Mouse (Mus musculus) CH12.LX (cell line): Measurements from ENCODE around the gene Slc34a1. TPM values are rescaled to one million over a fixed set of nuclear protein-coding genes. Genes with fewer than 3 reads are reported as not detected.

Source experiments
- DNase-seq: peaks from one replicate; pipeline ENCODE4 v3.0.0-alpha.2; 2013; ENCODE audit errors: extremely low read depth
- H3K27ac ChIP-seq: 2 replicates; pipeline ENCODE4 v1.5.1; 2012; ENCODE audit warnings: low read depth, mild to moderate bottlenecking, control low read depth, moderate library complexity; ENCODE audit not compliant: insufficient read depth
- H3K27me3 ChIP-seq: replicated peaks from 2 replicates; pipeline ENCODE3; 2012; ENCODE audit warnings: inconsistent platforms
- H3K36me3 ChIP-seq, 2 experiments: replicated peaks in 1 of 2; 2 replicates each; pipeline versions ENCODE3 to v1.6.1; 2012; ENCODE audit warnings: inconsistent platforms in 1 of 2, low read length in 1 of 2, mild to moderate bottlenecking in 1 of 2, mixed read lengths in 1 of 2, moderate library complexity in 1 of 2; ENCODE audit not compliant: control insufficient read depth in 1 of 2, insufficient read depth in 1 of 2
- H3K4me1 ChIP-seq, 2 experiments: 2 replicates each; pipeline ENCODE4 v1.6.1; 2012; ENCODE audit warnings: inconsistent platforms in 1 of 2, moderate library complexity in 1 of 2; ENCODE audit not compliant: insufficient read depth in 2 of 2, control insufficient read depth in 1 of 2
- H3K4me2 ChIP-seq: 2 replicates; pipeline ENCODE4 v1.6.1; 2012; ENCODE audit warnings: low read depth, mild to moderate bottlenecking, control low read depth; ENCODE audit not compliant: poor library complexity, insufficient read depth, severe bottlenecking
- H3K4me3 ChIP-seq, 3 experiments: fragments of 150-350 bp in 1 of 3; sonication (generic) in 1 of 3; replicated peaks in 1 of 3; 2 replicates each; pipeline versions ENCODE3 to v1.5.1; 2011 to 2012; ENCODE audit warnings: low read depth in 2 of 3, low read length in 2 of 3, mild to moderate bottlenecking in 2 of 3, moderate library complexity in 2 of 3, control low read depth in 1 of 3, improper control_type of control experiment in 1 of 3, inconsistent platforms in 1 of 3, mixed read lengths in 1 of 3; ENCODE audit not compliant: poor library complexity in 1 of 3
- H3K79me2 ChIP-seq: replicated peaks from 2 replicates; pipeline ENCODE4 v1.6.1; 2012; ENCODE audit warnings: mild to moderate bottlenecking, moderate library complexity; ENCODE audit not compliant: control insufficient read depth, poor library complexity, insufficient read depth, severe bottlenecking; ENCODE audit errors: extremely low read depth
- H3K9ac ChIP-seq: 2 replicates; pipeline ENCODE4 v1.6.1; 2012; ENCODE audit warnings: low read depth, mild to moderate bottlenecking, control low read depth, moderate library complexity; ENCODE audit not compliant: insufficient read depth
- H3K9me3 ChIP-seq: replicated peaks from 2 replicates; pipeline ENCODE3; 2012; ENCODE audit warnings: low read length, inconsistent platforms, mixed read lengths
- BHLHE40 ChIP-seq: IDR thresholded peaks from 2 replicates; pipeline ENCODE4 v1.6.1; 2011; ENCODE audit warnings: mild to moderate bottlenecking, low read depth, low read length, improper control_type of control experiment
- HCFC1 ChIP-seq: IDR thresholded peaks from 2 replicates; pipeline ENCODE4 v1.6.1; 2012; ENCODE audit warnings: low read depth, mild to moderate bottlenecking, inconsistent platforms, low read length, improper control_type of control experiment
- IRF4 ChIP-seq: IDR thresholded peaks from 2 replicates; pipeline ENCODE4 v1.6.1; 2014; ENCODE audit warnings: low read depth, mild to moderate bottlenecking, inconsistent platforms, low read length, improper control_type of control experiment
- KAT2A ChIP-seq: IDR thresholded peaks from 2 replicates; pipeline ENCODE4 v1.6.1; 2012; ENCODE audit warnings: low read length, improper control_type of control experiment, inconsistent platforms; ENCODE audit not compliant: insufficient replicate concordance
- MAX ChIP-seq: IDR thresholded peaks from 2 replicates; pipeline ENCODE4 v1.6.1; 2011; ENCODE audit warnings: low read length, improper control_type of control experiment
- MEF2A ChIP-seq: IDR thresholded peaks from 2 replicates; pipeline ENCODE4 v1.6.1; 2014; ENCODE audit warnings: low read depth, mild to moderate bottlenecking, inconsistent platforms, low read length, improper control_type of control experiment, borderline replicate concordance
- MXI1 ChIP-seq: IDR thresholded peaks from 2 replicates; pipeline ENCODE4 v1.6.1; 2011; ENCODE audit warnings: mild to moderate bottlenecking, low read depth, low read length, improper control_type of control experiment
- MYC ChIP-seq: IDR thresholded peaks from 2 replicates; pipeline ENCODE4 v1.6.1; 2011; ENCODE audit warnings: low read depth, mild to moderate bottlenecking, improper control_type of control experiment, low read length
- PAX5 ChIP-seq: IDR thresholded peaks from 2 replicates; pipeline ENCODE4 v1.6.1; 2012; ENCODE audit warnings: low read length, inconsistent platforms, mixed read lengths
- POLR2A ChIP-seq: IDR thresholded peaks from 2 replicates; pipeline ENCODE4 v1.6.1; 2011; ENCODE audit warnings: low read depth, mild to moderate bottlenecking, improper control_type of control experiment, low read length
- POLR2AphosphoS2 ChIP-seq: IDR thresholded peaks from 2 replicates; pipeline ENCODE4 v1.6.1; 2011; ENCODE audit warnings: low read depth, low read length, improper control_type of control experiment
- RAD21 ChIP-seq: IDR thresholded peaks from 2 replicates; pipeline ENCODE4 v1.6.1; 2011; ENCODE audit warnings: low read depth, mild to moderate bottlenecking, low read length, improper control_type of control experiment, moderate library complexity
- RCOR1 ChIP-seq: conservative IDR thresholded peaks from 2 replicates; pipeline ENCODE4 v1.6.1; 2012; ENCODE audit warnings: low read depth, mild to moderate bottlenecking, inconsistent platforms, low read length, improper control_type of control experiment
- TCF12 ChIP-seq: IDR thresholded peaks from 2 replicates; pipeline ENCODE4 v1.6.1; 2014; ENCODE audit warnings: low read depth, mild to moderate bottlenecking, inconsistent platforms, low read length, improper control_type of control experiment
- UBTF ChIP-seq: IDR thresholded peaks from 2 replicates; pipeline ENCODE4 v1.6.1; 2012; ENCODE audit warnings: low read depth, mild to moderate bottlenecking, inconsistent platforms, low read length, improper control_type of control experiment, moderate library complexity
- USF1 ChIP-seq: IDR thresholded peaks from 2 replicates; pipeline ENCODE4 v1.6.1; 2014; ENCODE audit warnings: low read depth, mild to moderate bottlenecking, inconsistent platforms, low read length, improper control_type of control experiment
- ZNF384 ChIP-seq: IDR thresholded peaks from 2 replicates; pipeline ENCODE4 v1.6.1; 2012; ENCODE audit warnings: low read depth, low read length, improper control_type of control experiment, inconsistent platforms
- dilution Hi-C: fragments of 300-500 bp; cut with MboI; formaldehyde crosslinking; loops from 2 replicates; pipeline ENCODE4 v1.14.3; 2020; ENCODE audit warnings: low sequenced_read_pairs; ENCODE audit not compliant: extremely low pct_unique_long_range_greater_than_20kb, extremely low pct_ligation_motif_present
- in situ Hi-C: fragments of 300-500 bp; cut with MboI; formaldehyde crosslinking; loops from 3 replicates; pipeline ENCODE4 v1.14.3; 2019; ENCODE audit warnings: low sequenced_read_pairs, low pct_ligation_motif_present, low pct_unique_long_range_greater_than_20kb, mixed read lengths
- polyA plus RNA-seq: library from polyadenylated mRNA; unstranded; fragments of >175 nt; gene quantifications from 2 replicates; pipeline ENCODE4 v1.2.1, GENCODE M21; 2012; ENCODE audit warnings: low read depth; ENCODE audit not compliant: insufficient read length
- total RNA-seq, 2 experiments: library from RNA; depleted of rRNA; stranded (reverse); fragments of 300-350 nt in 1 of 2; fragments of >200 nt in 1 of 2; gene quantifications; 2 replicates each; pipeline ENCODE4 v1.2.3; 2012 to 2014

The Slc34a1 gene
- total and polyA plus RNA-seq, 3 experiments: not detected

- H3K36me3 ChIP-seq: no peaks in the 10 kb centered on the region
- no peak overlapping the region for H3K27ac ChIP-seq
- in situ Hi-C loops (no loop called here), dilution Hi-C loops (no loop called here)
- H3K79me2 ChIP-seq: no peaks in the 10 kb centered on the region
- no peak for DNase-seq
- no peaks in the 10 kb centered on the region; a peak in 1 of 4 replicates for H3K4me1 ChIP-seq
- H3K9me3 ChIP-seq: no peaks in the 10 kb centered on the region
- H3K27me3 ChIP-seq: peaks cover 37% of the 10 kb centered on the region
- H3K4me2 ChIP-seq: no peak overlapping the region
- H3K9ac ChIP-seq: no peak overlapping the region
- H3K4me3 ChIP-seq: no peak overlapping the region
- no peak for TF ChIP-seq HCFC1
- no peak for TF ChIP-seq USF1
- no peak for TF ChIP-seq BHLHE40
- TF ChIP-seq RCOR1: no peak
- no peak for TF ChIP-seq MXI1
- no peak for TF ChIP-seq IRF4
- no peak for TF ChIP-seq UBTF
- no peak for TF ChIP-seq MAX
- no peak for TF ChIP-seq ZNF384
- no peak for TF ChIP-seq MEF2A
- no peak for TF ChIP-seq RAD21
- TF ChIP-seq TCF12: no peak
- no peak for TF ChIP-seq MYC
- no peak for TF ChIP-seq KAT2A
Observed at GRCm38 (mm10) chr13:55411826-55412225, 13.8 kb downstream of the Slc34a1 start.

DNA sequence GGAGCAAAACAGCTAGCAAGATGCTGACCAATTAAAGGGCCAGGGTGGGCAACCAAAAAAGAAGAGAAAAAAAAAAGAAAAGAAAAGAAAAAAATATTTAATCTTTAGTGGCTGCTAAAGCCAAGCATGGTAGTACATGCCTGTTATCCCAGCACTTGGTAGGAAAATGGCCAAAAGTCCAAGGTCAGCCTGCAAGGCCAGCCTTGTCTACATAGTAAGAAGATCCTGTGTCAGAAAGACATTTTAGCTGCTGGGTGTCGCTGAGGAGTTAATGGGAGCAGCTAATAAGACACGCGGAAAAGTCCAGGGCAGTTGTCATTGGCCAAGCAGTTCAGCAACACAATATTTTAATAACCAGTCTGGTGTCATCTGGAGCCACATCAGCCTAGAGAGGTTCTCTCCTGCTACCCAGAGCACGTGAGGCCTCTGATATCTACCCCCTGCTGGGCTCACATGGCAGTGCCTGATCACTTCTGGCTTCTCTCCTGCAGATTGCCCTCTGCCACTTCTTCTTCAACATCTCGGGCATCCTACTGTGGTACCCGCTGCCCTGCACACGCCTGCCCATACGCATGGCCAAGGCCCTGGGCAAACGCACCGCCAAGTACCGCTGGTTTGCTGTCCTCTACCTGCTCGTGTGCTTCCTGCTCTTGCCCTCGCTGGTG, 14.8 kb downstream of the Slc34a1 start:
- no peak overlapping the region for H3K9ac ChIP-seq
- no peak overlapping the region for H3K4me2 ChIP-seq
- no peak for TF ChIP-seq POLR2A
- no peak for TF ChIP-seq POLR2AphosphoS2
- TF ChIP-seq PAX5: no peak
- H3K36me3 ChIP-seq: no peaks in the 10 kb centered on the region
- peaks cover 36% of the 10 kb centered on the region for H3K27me3 ChIP-seq
- DNase-seq: no peak
- in situ Hi-C loops: no loop called here
- H3K9me3 ChIP-seq: no peaks in the 10 kb centered on the region
- dilution Hi-C loops: no loop called here
- no peak overlapping the region for H3K27ac ChIP-seq
- H3K79me2 ChIP-seq: no peaks in the 10 kb centered on the region
- H3K4me3 ChIP-seq: no peak overlapping the region
- H3K4me1 ChIP-seq: peaks cover 0 to 1% of the 10 kb centered on the region in 2 experiments; a peak in 3 of 4 replicates
